In genomic region chr17:26533871-26534372, GRCm38 (mm10) we compare ENCODE assay signal across 11 mouse cellular contexts. TPM values are rescaled to one million over a fixed set of nuclear protein-coding genes. Genes with fewer than 3 reads are reported as not detected.
DNase-seq lines count a peak whose midpoint lies in the region; ATAC-seq and TF ChIP-seq lines count a peak whose summit lies in the region.
"Had no signal": no experiment of that assay in that cellular context is flagged by ENCODE, and none has a peak within 500 bp of the region (broad histone marks: within the 10 kb centered on the region; RNA-seq: fewer than 3 reads in every experiment).

No protein-coding gene starts in this region.

- 54% methylated on average over 5 of the region's 5 CpGs for WGBS in lung, postnatal 0 days

- TF ChIP-seq CTCF in lung, postnatal 0 days (IDR thresholded peaks at IDR 0.05) = no peak

- H3K4me1 ChIP-seq in brown adipose tissue, adult 24 weeks (ENCODE audit: control insufficient read depth, insufficient read depth, insufficient read length, low read length) = peaks cover 23% of the 10 kb centered on the region
- 0 out of 2 replicates have a peak, but pooled peaks cover 7% of the 10 kb centered on the region for H3K4me1 ChIP-seq in lung, postnatal 0 days (ENCODE audit: insufficient read depth, low read depth, low read length)

- no peaks in the 10 kb centered on the region for H3K27me3 ChIP-seq in lung, postnatal 0 days (replicated peaks; ENCODE audit: insufficient read depth, low read length)
- H3K27me3 ChIP-seq: CH12.LX; hindbrain, embryonic 13.5 days had no signal

- peak; percentile 65 for DNase-seq in gastrocnemius, adult 18-20 months (ENCODE audit: low spot score)
- no peak for DNase-seq in gastrocnemius, postnatal 10 days
- peak; percentile 45 for DNase-seq in 3134 (ENCODE audit: extremely low read depth, insufficient read length, low spot score)
- peak; percentile 86 for DNase-seq in lung, postnatal 0 days (ENCODE audit: low spot score)
- no peak for DNase-seq in cerebellum, postnatal 25 days
- no peak for DNase-seq in cerebellum, postnatal 4 days (ENCODE audit: low spot score in 2 of 2)
- no peak for DNase-seq in urinary bladder, postnatal 10 days (ENCODE audit: low spot score)
- DNase-seq: right cerebral cortex, postnatal 4 days had no signal

- peak; percentile 18; the same call in 1 of the 2 replicates for ATAC-seq in lung, postnatal 0 days

- peak overlapping the region; percentile 70 for H3K27ac ChIP-seq in brown adipose tissue, adult 24 weeks (replicated peaks; ENCODE audit: low read depth, low read length)
- peak overlapping the region; percentile 66 for H3K27ac ChIP-seq in lung, postnatal 0 days (ENCODE audit: low read length)
- H3K27ac ChIP-seq: hindbrain, embryonic 13.5 days had no signal

- no peaks in the 10 kb centered on the region for H3K9me3 ChIP-seq in lung, postnatal 0 days (ENCODE audit: low read length)
- H3K9me3 ChIP-seq: hindbrain, embryonic 13.5 days had no signal

- TF ChIP-seq EP300 in lung, postnatal 0 days (IDR thresholded peaks at IDR 0.05) = peak; percentile 78; the same call in 1 of the 2 replicates

- H3K36me3 ChIP-seq in lung, postnatal 0 days (ENCODE audit: insufficient read depth, low read length) = no peaks in the 10 kb centered on the region
- H3K36me3 ChIP-seq: hindbrain, embryonic 13.5 days had no signal

- H3K9ac ChIP-seq in lung, postnatal 0 days (replicated peaks; ENCODE audit: low read depth) = no peak overlapping the region
- H3K9ac ChIP-seq: hindbrain, embryonic 13.5 days had no signal

- no peak overlapping the region for H3K4me2 ChIP-seq in lung, postnatal 0 days (replicated peaks; ENCODE audit: low read depth, low read length)
- H3K4me2 ChIP-seq: hindbrain, embryonic 13.5 days had no signal

- H3K4me3 ChIP-seq in brown adipose tissue, adult 24 weeks (ENCODE audit: insufficient read depth, low read depth, low read length) = no peak overlapping the region
- no peak overlapping the region for H3K4me3 ChIP-seq in lung, postnatal 0 days (ENCODE audit: low read depth, low read length)
- H3K4me3 ChIP-seq: hindbrain, embryonic 13.5 days had no signal

RNA-seq across cellular contexts. Expression of gene Ergic1, which starts 27.4 kb away (rescaled TPM):
- 10 to 100 TPM; 44.6 to 46.5 TPM for total RNA-seq in gastrocnemius, adult 18-20 months (2021)
- total RNA-seq in gastrocnemius, postnatal 10 days (2021) = 100 to 1,000 TPM; 115 to 117 TPM
- 124 and 179 TPM in 2 replicates for polyA plus RNA-seq in brown adipose tissue, adult 24 weeks (2012; ENCODE audit: insufficient read depth, insufficient read length, missing spikeins)
- 47.9 and 50.6 TPM in 2 replicates for polyA plus RNA-seq in lung, postnatal 0 days (2015; fragmentation: Nextera tagmentation; extraction: Ambion mirVana)

RNA-seq across cellular contexts. Expression of gene Dusp1, which starts 28.0 kb away (rescaled TPM):
- 100 to 1,000 TPM in 1 of 2 experiments, 10 to 100 TPM in 1; 66.1 to 117 TPM for total RNA-seq in gastrocnemius, adult 18-20 months (2021)
- 10 to 100 TPM; 40.3 to 43.3 TPM for total RNA-seq in gastrocnemius, postnatal 10 days (2021)
- polyA plus RNA-seq in brown adipose tissue, adult 24 weeks (2012; ENCODE audit: insufficient read depth, insufficient read length, missing spikeins) = 44.4 and 326 TPM in 2 replicates
- 68.4 and 79.3 TPM in 2 replicates for polyA plus RNA-seq in lung, postnatal 0 days (2015; fragmentation: Nextera tagmentation; extraction: Ambion mirVana)

Comparison
In these comparisons a context has a peak if more than half of its experiments do, and no peak if none do; other contexts are left out.
1. DNase-seq: peak in gastrocnemius, adult 18-20 months (single experiment), 3134 (single experiment) and lung, postnatal 0 days (single experiment); none in gastrocnemius, postnatal 10 days (single experiment), cerebellum, postnatal 25 days (0 of 2), cerebellum, postnatal 4 days (0 of 2) and urinary bladder, postnatal 10 days (single experiment).